Mouse (Mus musculus) stomach, embryonic 16.5 days (tissue): ENCODE data around the gene Ranbp6. TPM values are rescaled to one million over a fixed set of nuclear protein-coding genes. Genes with fewer than 3 reads are reported as not detected.

Experiments
- ATAC-seq: fragments of 200-750 bp; cut with Nextera tagmentation; 2 replicates; pipeline ENCODE4 v1.8.0; 2017; ENCODE audit warnings: moderate number of reproducible peaks, moderate TSS enrichment; ENCODE audit not compliant: insufficient read depth, low FRiP score
- H3K27ac ChIP-seq: fragments of 300-500 bp; sonication (generic); 2 replicates; pipeline ENCODE4 v1.5.1; 2014; ENCODE audit warnings: low read length
- H3K27me3 ChIP-seq: fragments of 300-500 bp; sonication (generic); 2 replicates; pipeline ENCODE4 v1.6.1; 2014; ENCODE audit warnings: low read length, control low read depth, mixed read lengths; ENCODE audit not compliant: control insufficient read depth, insufficient read depth
- H3K36me3 ChIP-seq: fragments of 300-500 bp; sonication (generic); 2 replicates; pipeline ENCODE4 v1.6.1; 2014; ENCODE audit warnings: low read length; ENCODE audit not compliant: control insufficient read depth, insufficient read depth
- H3K4me1 ChIP-seq: fragments of 300-500 bp; sonication (generic); 2 replicates; pipeline ENCODE4 v1.6.1; 2014; ENCODE audit warnings: low read length, control low read depth, mixed read lengths; ENCODE audit not compliant: control insufficient read depth, insufficient read depth
- H3K4me2 ChIP-seq: fragments of 300-500 bp; sonication (generic); 2 replicates; pipeline ENCODE4 v1.6.1; 2014; ENCODE audit warnings: low read depth, low read length, mixed read lengths
- H3K4me3 ChIP-seq: fragments of 300-500 bp; sonication (generic); replicated peaks from 2 replicates; pipeline ENCODE4 v1.5.1; 2014; ENCODE audit warnings: mild to moderate bottlenecking, low read length
- H3K9ac ChIP-seq: fragments of 300-500 bp; sonication (generic); 2 replicates; pipeline ENCODE4 v1.6.1; 2014; ENCODE audit warnings: low read length
- H3K9me3 ChIP-seq: fragments of 300-500 bp; sonication (generic); replicated peaks from 2 replicates; pipeline ENCODE4 v1.6.1; 2016; ENCODE audit warnings: low read length, control low read depth; ENCODE audit not compliant: control insufficient read depth
- WGBS: fragments of 180-500 bp; shearing (Covaris S2); extraction: QIAGEN DNeasy Blood & Tissue Kit; methylation state at CpG from one replicate; pipeline ENCODE4 v1.1.7; 2014; 5-methylcytosine and 5-hydroxymethylcytosine counted together
- polyA plus RNA-seq: library from polyadenylated mRNA; unstranded; fragments of >200 nt; fragmentation: Nextera tagmentation; extraction: Ambion mirVana; gene quantifications from 2 replicates; pipeline ENCODE4 v1.2.1, GENCODE M21; 2015

Gene Ranbp6
- polyA plus RNA-seq, 1 experiment from 2014 or later = 17.4 TPM

- no peak overlapping the region for H3K27ac ChIP-seq
- ATAC-seq = no peak
- H3K36me3 ChIP-seq = no peaks in the 10 kb centered on the region
- H3K4me3 ChIP-seq = no peak overlapping the region
- no peaks in the 10 kb centered on the region for H3K4me1 ChIP-seq
- no peaks in the 10 kb centered on the region for H3K9me3 ChIP-seq
- H3K4me2 ChIP-seq = no peak overlapping the region
- 50% methylated on average over 6 of the region's 6 CpGs for WGBS
- H3K27me3 ChIP-seq = no peaks in the 10 kb centered on the region
- no peak overlapping the region for H3K9ac ChIP-seq
Measured at GRCm38 (mm10) chr19:29824034-29824700, 11.4 kb upstream of the Ranbp6 start.

- Histone ChIP-seq H3K9me3 (no peaks in the 10 kb centered on the region), H3K27me3 (no peaks in the 10 kb centered on the region), H3K4me2 (no peak overlapping the region), H3K27ac (no peak overlapping the region), H3K4me3 (no peak overlapping the region), H3K9ac (no peak overlapping the region), H3K36me3 (no peaks in the 10 kb centered on the region), H3K4me1 (no peaks in the 10 kb centered on the region)
- no peak for ATAC-seq
- WGBS = 64% methylated on average over 12 of the region's 12 CpGs
Measured at GRCm38 (mm10) chr19:29823456-29824010, 10.8 kb upstream of the Ranbp6 start.

DNA sequence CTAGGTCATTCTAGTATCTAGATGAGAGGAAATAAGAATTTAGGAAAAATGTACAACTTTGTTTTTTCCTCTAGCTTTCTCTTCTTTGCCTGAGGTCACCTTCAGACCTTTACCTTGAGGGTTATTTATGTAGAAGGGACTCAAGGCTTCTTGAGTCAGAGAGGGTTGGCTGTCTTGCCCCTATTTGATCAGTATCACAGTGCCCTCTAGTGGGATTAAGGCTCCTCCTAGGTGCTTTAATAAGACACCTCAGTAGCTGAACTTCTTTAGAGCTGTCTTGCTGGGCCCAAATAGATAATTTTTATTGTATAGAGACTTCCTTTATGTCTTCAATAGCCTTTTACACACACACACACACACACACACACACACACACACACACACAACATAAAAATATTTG is 8.2 kb upstream of the Ranbp6 start:
- Histone ChIP-seq H3K9ac (no peak overlapping the region), H3K27ac (no peak overlapping the region), H3K27me3 (no peaks in the 10 kb centered on the region), H3K36me3 (no peaks in the 10 kb centered on the region), H3K4me2 (no peak overlapping the region), H3K4me1 (no peaks in the 10 kb centered on the region), H3K4me3 (no peak overlapping the region), H3K9me3 (no peaks in the 10 kb centered on the region)
- ATAC-seq = no peak

GRCm38 (mm10) chr19:29810022-29810421 is 2.8 kb downstream of the Ranbp6 start:
- Histone ChIP-seq H3K27ac (no peak overlapping the region), H3K9me3 (no peaks in the 10 kb centered on the region), H3K4me1 (peaks cover 10% of the 10 kb centered on the region), H3K27me3 (no peaks in the 10 kb centered on the region), H3K4me3 (no peak overlapping the region), H3K9ac (no peak overlapping the region), H3K36me3 (0 out of 2 replicates have a peak, but pooled peaks cover 10% of the 10 kb centered on the region), H3K4me2 (no peak overlapping the region)
- no peak for ATAC-seq
- WGBS = 94% methylated on average over 5 of the region's 5 CpGs

DNA sequence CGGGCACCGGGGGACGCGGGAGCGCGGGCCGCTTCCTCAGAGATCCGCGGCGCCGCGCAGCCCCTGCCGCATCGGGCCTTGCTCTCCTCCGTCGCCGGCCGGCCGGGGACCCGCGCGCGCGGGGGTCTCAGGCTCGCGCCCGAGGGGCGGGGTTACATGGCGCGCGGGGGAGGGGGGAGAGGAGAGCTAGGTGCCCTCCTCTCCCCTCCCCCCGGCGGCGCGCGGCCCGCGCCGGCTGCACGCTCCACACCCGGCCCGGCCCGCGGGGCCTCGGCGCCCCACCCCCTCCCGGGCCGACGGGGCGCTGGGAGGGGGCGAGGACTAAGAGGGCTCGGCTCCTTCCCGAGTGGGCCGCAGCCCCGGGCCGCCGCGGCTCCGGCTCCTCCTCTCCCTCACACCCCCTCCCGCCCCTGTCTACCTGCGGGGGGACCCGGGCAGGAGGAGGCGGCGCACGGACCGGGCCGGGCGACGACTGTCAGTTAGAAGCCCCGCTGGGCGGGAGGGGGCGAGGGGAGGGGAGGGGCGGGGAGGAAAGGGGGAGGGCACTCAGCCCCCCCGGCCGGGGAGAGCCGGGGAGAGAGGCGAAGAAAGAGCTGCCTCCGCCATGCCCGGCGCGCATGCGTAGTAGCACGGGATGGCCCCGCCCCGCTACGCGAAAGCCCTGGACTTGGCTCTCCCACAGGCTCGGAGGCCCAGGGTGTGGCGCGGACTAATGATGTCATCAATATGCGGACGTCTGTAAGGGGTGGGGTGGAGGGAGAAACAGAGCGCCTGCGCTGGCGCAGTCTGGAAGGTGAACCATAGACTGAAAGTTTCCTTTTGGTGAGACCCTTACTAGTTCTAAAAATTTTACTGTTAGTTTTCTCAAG is 6.6 kb downstream of the Ranbp6 start, which contains the start of gene 9930021J03Rik:
Gene 9930021J03Rik (minus strand): TSS at position 73 of the 869 bp plus-strand sequence.
- 0 out of 2 replicates have a peak, but pooled peaks cover 10% of the 10 kb centered on the region for H3K36me3 ChIP-seq
- WGBS = under 1% methylated on average over 58 of the region's 95 CpGs
- peak within 1 kb of the TSS; percentile 79 for H3K9ac ChIP-seq
- no peaks in the 10 kb centered on the region for H3K27me3 ChIP-seq
- peak; percentile 94 for ATAC-seq
- H3K4me1 ChIP-seq = peaks cover 7% of the 10 kb centered on the region
- peak within 1 kb of the TSS; percentile 81 for H3K27ac ChIP-seq
- H3K4me3 ChIP-seq = peak within 1 kb of the TSS; percentile 70
- peak within 1 kb of the TSS; percentile 82 for H3K4me2 ChIP-seq
- no peaks in the 10 kb centered on the region for H3K9me3 ChIP-seq

- H3K27ac ChIP-seq = peak overlapping the region; percentile 81
- H3K36me3 ChIP-seq = 0 out of 2 replicates have a peak, but pooled peaks cover 10% of the 10 kb centered on the region
- peak overlapping the region; percentile 82 for H3K4me2 ChIP-seq
- ATAC-seq = peak; percentile 70
- WGBS = under 1% methylated on average over 71 of the region's 72 CpGs
- peak overlapping the region; percentile 79 for H3K9ac ChIP-seq
- H3K9me3 ChIP-seq = no peaks in the 10 kb centered on the region
- H3K4me3 ChIP-seq = peak overlapping the region; percentile 70
- no peaks in the 10 kb centered on the region for H3K27me3 ChIP-seq
- H3K4me1 ChIP-seq = peaks cover 7% of the 10 kb centered on the region
Measured at GRCm38 (mm10) chr19:29805101-29805916, 7.5 kb downstream of the Ranbp6 start.

GRCm38 (mm10) chr19:29803946-29804345 is 8.8 kb downstream of the Ranbp6 start:
- ATAC-seq = no peak
- H3K36me3 ChIP-seq = no peaks in the 10 kb centered on the region
- H3K27ac ChIP-seq = no peak overlapping the region
- peaks cover 7% of the 10 kb centered on the region for H3K4me1 ChIP-seq
- peak overlapping the region; percentile 29 for H3K4me3 ChIP-seq
- 38% methylated on average over 3 of the region's 3 CpGs for WGBS
- no peaks in the 10 kb centered on the region for H3K9me3 ChIP-seq
- H3K27me3 ChIP-seq = no peaks in the 10 kb centered on the region
- peak overlapping the region; percentile 36; the same call in 1 of the 2 replicates for H3K9ac ChIP-seq
- H3K4me2 ChIP-seq = peak overlapping the region; percentile 82

DNA sequence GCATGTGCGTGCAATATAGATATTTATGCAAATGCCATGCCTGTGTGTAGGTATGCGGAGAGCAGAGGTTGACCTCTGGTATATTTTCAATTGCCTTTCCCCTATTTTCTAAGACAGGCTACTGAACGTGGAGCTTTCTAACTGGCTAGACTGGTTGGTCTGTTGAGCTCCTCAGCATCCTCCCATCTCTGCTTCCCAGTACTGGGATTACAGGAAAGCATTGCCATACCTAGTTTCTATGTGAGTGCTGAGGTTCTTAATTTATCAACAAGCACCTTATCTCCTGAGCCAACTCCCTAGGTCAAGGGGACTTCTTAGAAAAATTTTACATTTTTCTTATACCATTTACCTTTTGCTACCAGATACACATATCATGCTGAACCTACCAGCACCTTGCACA is 15.4 kb downstream of the Ranbp6 start:
- Histone ChIP-seq H3K27ac (no peak overlapping the region), H3K27me3 (no peaks in the 10 kb centered on the region), H3K4me2 (no peak overlapping the region), H3K9ac (no peak overlapping the region), H3K4me3 (no peak overlapping the region), H3K9me3 (no peaks in the 10 kb centered on the region), H3K36me3 (no peaks in the 10 kb centered on the region), H3K4me1 (0 out of 2 replicates have a peak, but pooled peaks cover 7% of the 10 kb centered on the region)
- no peak for ATAC-seq
- 70% methylated on average over 3 of the region's 3 CpGs for WGBS
